In the genomic region with DNA sequence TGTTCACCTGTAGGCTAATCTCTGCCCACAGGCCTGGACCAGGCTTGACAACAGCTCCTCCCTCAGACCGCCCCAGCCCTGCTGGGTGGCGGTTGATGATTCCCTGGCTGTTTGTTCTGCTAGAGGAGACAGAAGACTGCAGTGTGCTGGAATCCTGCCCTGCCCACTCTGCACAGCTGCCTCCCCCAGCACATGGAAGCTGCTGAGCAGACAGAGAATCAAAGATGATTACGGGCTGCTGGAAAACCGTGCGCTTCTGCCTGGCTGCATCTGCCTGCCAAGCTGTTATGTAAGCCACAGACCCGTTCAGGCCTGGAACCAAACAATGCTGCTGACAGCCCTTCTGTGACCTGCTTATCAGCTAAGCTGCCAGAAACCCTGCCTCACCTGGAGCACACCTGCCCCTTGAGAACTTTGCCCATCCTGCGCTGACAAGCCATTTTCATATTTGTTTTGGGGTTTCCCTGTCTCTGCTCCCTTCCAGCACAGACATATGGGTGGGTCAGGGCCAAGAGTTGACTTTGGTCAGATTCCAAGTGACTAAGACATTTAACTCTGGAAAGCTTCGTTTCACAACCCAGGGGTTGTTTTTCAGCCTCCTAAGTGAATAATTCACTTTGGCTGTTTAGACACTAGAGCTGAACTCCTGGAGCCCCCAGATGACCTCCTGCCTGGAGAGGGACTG, we compare ENCODE assay signal across 8 mouse cellular contexts. TPM values are rescaled to one million over a fixed set of nuclear protein-coding genes. Genes with fewer than 3 reads are reported as not detected.
DNase-seq lines count a peak whose midpoint lies in the region; ATAC-seq and TF ChIP-seq lines count a peak whose summit lies in the region.

No protein-coding gene starts in this region.

- ATAC-seq in embryonic facial prominence, embryonic 15.5 days (ENCODE audit: insufficient number of reproducible peaks, low FRiP score, low TSS enrichment, low read depth), result peak; percentile 93
- peak; percentile 81 for ATAC-seq in kidney, embryonic 14.5 days (ENCODE audit: low FRiP score, low TSS enrichment)
- peak; percentile 90 for ATAC-seq in midbrain, embryonic 15.5 days (replicated peaks)

- no peaks in the 10 kb centered on the region for H3K36me3 ChIP-seq in embryonic facial prominence, embryonic 15.5 days
- H3K36me3 ChIP-seq in heart, embryonic 10.5 days, result no peaks in the 10 kb centered on the region
- H3K36me3 ChIP-seq in kidney, embryonic 14.5 days (ENCODE audit: control insufficient read depth, insufficient read depth, low read length), result no peaks in the 10 kb centered on the region
- H3K36me3 ChIP-seq in limb, embryonic 10.5 days, result no peaks in the 10 kb centered on the region
- H3K36me3 ChIP-seq in midbrain, embryonic 15.5 days (replicated peaks), result no peaks in the 10 kb centered on the region
- no peaks in the 10 kb centered on the region for H3K36me3 ChIP-seq in testis, adult 2 months (ENCODE audit: control insufficient read depth, insufficient read depth, low read length)

- no peak for TF ChIP-seq CTCF in testis, adult 2 months (IDR thresholded peaks at IDR 0.05; ENCODE audit: control insufficient read depth, insufficient read depth, insufficient replicate concordance, low read depth, low read length)

- WGBS in embryonic facial prominence, embryonic 15.5 days, result 10% methylated on average over 8 of the region's 8 CpGs
- 28% methylated on average over 8 of the region's 8 CpGs for WGBS in heart, embryonic 10.5 days
- 29% methylated on average over 8 of the region's 8 CpGs for WGBS in kidney, embryonic 14.5 days
- 49% methylated on average over 8 of the region's 8 CpGs for WGBS in limb, embryonic 10.5 days
- 24% methylated on average over 8 of the region's 8 CpGs for WGBS in midbrain, embryonic 15.5 days

- H3K4me1 ChIP-seq in embryonic facial prominence, embryonic 15.5 days, result peaks cover 17% of the 10 kb centered on the region
- peaks cover 17% of the 10 kb centered on the region for H3K4me1 ChIP-seq in heart, embryonic 10.5 days
- H3K4me1 ChIP-seq in kidney, embryonic 14.5 days (ENCODE audit: control insufficient read depth, insufficient read depth, low read length), result peaks cover 13% of the 10 kb centered on the region; the same call in 1 of the 2 replicates
- H3K4me1 ChIP-seq in limb, embryonic 10.5 days, result no peaks in the 10 kb centered on the region
- peaks cover 10% of the 10 kb centered on the region for H3K4me1 ChIP-seq in midbrain, embryonic 15.5 days
- no peaks in the 10 kb centered on the region for H3K4me1 ChIP-seq in testis, adult 2 months (ENCODE audit: control insufficient read depth, insufficient read depth, low read length)

- no peak overlapping the region for H3K4me3 ChIP-seq in embryonic facial prominence, embryonic 15.5 days (replicated peaks)
- H3K4me3 ChIP-seq in heart, embryonic 10.5 days, result no peak overlapping the region
- H3K4me3 ChIP-seq in kidney, embryonic 14.5 days (ENCODE audit: low read length), result no peak overlapping the region
- no peak overlapping the region for H3K4me3 ChIP-seq in limb, embryonic 10.5 days
- H3K4me3 ChIP-seq in midbrain, embryonic 15.5 days, result no peak overlapping the region
- H3K4me3 ChIP-seq in testis, adult 2 months (ENCODE audit: control insufficient read depth, low read depth, low read length), result no peak overlapping the region

- H3K9me3 ChIP-seq in embryonic facial prominence, embryonic 15.5 days (replicated peaks), result no peaks in the 10 kb centered on the region
- no peaks in the 10 kb centered on the region for H3K9me3 ChIP-seq in heart, embryonic 10.5 days
- no peaks in the 10 kb centered on the region for H3K9me3 ChIP-seq in kidney, embryonic 14.5 days (ENCODE audit: control insufficient read depth, low read length)
- no peaks in the 10 kb centered on the region for H3K9me3 ChIP-seq in limb, embryonic 10.5 days (replicated peaks)
- H3K9me3 ChIP-seq in midbrain, embryonic 15.5 days, result no peaks in the 10 kb centered on the region

- TF ChIP-seq POLR2A in testis, adult 2 months (IDR thresholded peaks at IDR 0.05; ENCODE audit: control insufficient read depth, low read depth, low read length), result no peak

- no peak overlapping the region for H3K9ac ChIP-seq in embryonic facial prominence, embryonic 15.5 days
- H3K9ac ChIP-seq in kidney, embryonic 14.5 days (ENCODE audit: low read depth, low read length), result no peak overlapping the region
- H3K9ac ChIP-seq in midbrain, embryonic 15.5 days, result no peak overlapping the region

- no peaks in the 10 kb centered on the region for H3K27me3 ChIP-seq in embryonic facial prominence, embryonic 15.5 days
- no peaks in the 10 kb centered on the region for H3K27me3 ChIP-seq in heart, embryonic 10.5 days (ENCODE audit: insufficient read depth, poor library complexity, severe bottlenecking)
- no peaks in the 10 kb centered on the region for H3K27me3 ChIP-seq in kidney, embryonic 14.5 days (ENCODE audit: control insufficient read depth, insufficient read depth, low read length)
- H3K27me3 ChIP-seq in limb, embryonic 10.5 days (ENCODE audit: low read depth, poor library complexity, severe bottlenecking), result no peaks in the 10 kb centered on the region
- H3K27me3 ChIP-seq in midbrain, embryonic 15.5 days (replicated peaks), result no peaks in the 10 kb centered on the region
- no peaks in the 10 kb centered on the region for H3K27me3 ChIP-seq in testis, adult 2 months (ENCODE audit: control insufficient read depth, insufficient read depth, low read length)

- peak overlapping the region; percentile 80 for H3K27ac ChIP-seq in embryonic facial prominence, embryonic 15.5 days (replicated peaks)
- H3K27ac ChIP-seq in heart, embryonic 10.5 days, result no peak overlapping the region
- peak overlapping the region; percentile 71; the same call in 1 of the 2 replicates for H3K27ac ChIP-seq in kidney, embryonic 14.5 days (ENCODE audit: low read depth, low read length)
- no peak overlapping the region for H3K27ac ChIP-seq in limb, embryonic 10.5 days
- peak overlapping the region; percentile 48 for H3K27ac ChIP-seq in midbrain, embryonic 15.5 days
- H3K27ac ChIP-seq in testis, adult 2 months (ENCODE audit: control insufficient read depth, insufficient read depth, low read depth, low read length), result peak overlapping the region; percentile 25

- H3K4me2 ChIP-seq in embryonic facial prominence, embryonic 15.5 days (replicated peaks), result peak overlapping the region; percentile 23; the same call in 1 of the 2 replicates
- no peak overlapping the region; the same call in 1 of the 2 replicates for H3K4me2 ChIP-seq in kidney, embryonic 14.5 days (replicated peaks; ENCODE audit: low read depth, low read length)
- H3K4me2 ChIP-seq in midbrain, embryonic 15.5 days, result no peak overlapping the region

- DNase-seq in brain, adult 2 months (ENCODE audit: low read depth, low spot score), result peak; percentile 97
- peak; percentile 78 for DNase-seq in heart, embryonic 10.5 days (ENCODE audit: low spot score)
- DNase-seq in limb, embryonic 10.5 days (ENCODE audit: low spot score), result peak; percentile 31
- no peak for DNase-seq in natural killer cell, adult 2 months (ENCODE audit: low spot score in 2 of 2)

RNA-seq across cellular contexts. Expression of gene Zfp648, which starts 50.7 kb away (rescaled TPM):
- 0.42 and 0.52 TPM in 2 replicates for polyA plus RNA-seq in embryonic facial prominence, embryonic 15.5 days (2015; fragmentation: Nextera tagmentation; extraction: Ambion mirVana)
- polyA plus RNA-seq in heart, embryonic 10.5 days (2016; fragmentation: Nextera tagmentation; extraction: Ambion mirVana), result 0.12 and 0.14 TPM in 2 replicates
- 0.13 and 0.26 TPM in 2 replicates for polyA plus RNA-seq in kidney, embryonic 14.5 days (2014; fragmentation: Nextera tagmentation; extraction: Ambion mirVana)
- 0.21 TPM in 1 of 2 replicates, not detected in the other for polyA plus RNA-seq in limb, embryonic 10.5 days (2016; fragmentation: Nextera tagmentation; extraction: Ambion mirVana)
- 0.74 and 0.87 TPM in 2 replicates for polyA plus RNA-seq in midbrain, embryonic 15.5 days (2015; fragmentation: Nextera tagmentation; extraction: Ambion mirVana)
- 0.59 TPM in 1 of 2 replicates, not detected in the other for polyA plus RNA-seq in testis, adult 2 months (2012; rRNA removed)

Comparison
In these comparisons a context has a peak if more than half of its experiments do, and no peak if none do; other contexts are left out.
1. DNase-seq: peak in brain, adult 2 months (single experiment), heart, embryonic 10.5 days (single experiment) and limb, embryonic 10.5 days (single experiment); none in natural killer cell, adult 2 months (0 of 2).
2. H3K27ac ChIP-seq: peak in embryonic facial prominence, embryonic 15.5 days (single experiment), kidney, embryonic 14.5 days (single experiment), midbrain, embryonic 15.5 days (single experiment) and testis, adult 2 months (single experiment); none in heart, embryonic 10.5 days (single experiment) and limb, embryonic 10.5 days (single experiment).
3. Peak in every context shown above with its lines, with median percentiles within 50 percentile points of each other: ATAC-seq.